Mouse (Mus musculus): ENCODE measurements around the gene Cdc42bpb.

GRCm38 (mm10) chr12:111423570-111424129 lies 46.1 kb upstream of the Cdc42bpb start:
- TF ChIP-seq CTCF (IDR thresholded peaks at IDR 0.05; ENCODE audit: control insufficient read depth, insufficient read depth, insufficient read length) = no peak
- TF ChIP-seq USF1 (IDR thresholded peaks at IDR 0.05; ENCODE audit: low read depth) = no peak
- TF ChIP-seq MAX (IDR thresholded peaks at IDR 0.05) = no peak
- TF ChIP-seq CEBPB (IDR thresholded peaks at IDR 0.05; ENCODE audit: low read depth) = no peak

Data from C2C12 (cell line).